Mouse (Mus musculus) CH12.LX (cell line): ENCODE data around the gene Jak1.

ENCODE experiments used
- CTCF ChIP-seq, 2 experiments: IDR thresholded peaks in 1 of 2; conservative IDR thresholded peaks in 1 of 2; 2 replicates each; pipeline ENCODE4 v1.5.1; 2011 to 2012; ENCODE audit warnings: low read depth in 2 of 2, low read length in 2 of 2, improper control_type of control experiment in 1 of 2, inconsistent platforms in 1 of 2, mild to moderate bottlenecking in 1 of 2, moderate library complexity in 1 of 2
- ZKSCAN1 ChIP-seq: IDR thresholded peaks from 2 replicates; pipeline ENCODE4 v1.6.1; 2012; ENCODE audit warnings: low read depth, inconsistent platforms, low read length, improper control_type of control experiment, borderline replicate concordance

DNA sequence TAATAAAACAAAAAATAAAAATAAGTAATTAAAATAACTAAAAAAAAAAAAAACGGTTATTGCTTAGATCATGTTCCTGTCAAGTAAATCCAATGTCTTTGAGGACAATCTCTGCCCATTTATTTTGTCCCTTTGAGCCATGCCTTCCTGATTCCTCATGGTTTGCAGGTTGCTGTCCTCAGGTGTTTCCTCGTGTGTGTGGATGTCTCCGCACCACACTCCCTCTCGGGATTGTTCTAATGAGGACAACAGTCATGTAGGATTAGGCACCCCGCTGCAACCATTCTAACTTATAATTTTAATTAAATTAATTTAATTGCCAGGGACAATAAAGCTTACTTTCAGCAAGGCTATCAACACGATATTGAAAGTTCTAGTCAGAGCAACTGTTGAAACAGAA is 21.5 kb upstream of the Jak1 start:
- TF ChIP-seq ZKSCAN1, result no peak
- TF ChIP-seq CTCF (conservative IDR thresholded peaks at IDR 0.05 in 1 of 2, IDR thresholded peaks at IDR 0.05 in 1 of 2; ENCODE audit: low read depth in 2 of 2, low read length in 2 of 2), result no peak
